Mouse (Mus musculus) heart, adult 11 months (tissue): ENCODE measurements around the gene Plekhg2.
"Not testable (repeated sequence)": the region's sequence is repeated elsewhere in the genome, so short reads cannot be mapped to it uniquely, and the experiment has no call there.

ENCODE experiments used
- DNase-seq: peaks from one replicate; pipeline ENCODE4 v3.0.0; 2022

Gene Plekhg2

DNA sequence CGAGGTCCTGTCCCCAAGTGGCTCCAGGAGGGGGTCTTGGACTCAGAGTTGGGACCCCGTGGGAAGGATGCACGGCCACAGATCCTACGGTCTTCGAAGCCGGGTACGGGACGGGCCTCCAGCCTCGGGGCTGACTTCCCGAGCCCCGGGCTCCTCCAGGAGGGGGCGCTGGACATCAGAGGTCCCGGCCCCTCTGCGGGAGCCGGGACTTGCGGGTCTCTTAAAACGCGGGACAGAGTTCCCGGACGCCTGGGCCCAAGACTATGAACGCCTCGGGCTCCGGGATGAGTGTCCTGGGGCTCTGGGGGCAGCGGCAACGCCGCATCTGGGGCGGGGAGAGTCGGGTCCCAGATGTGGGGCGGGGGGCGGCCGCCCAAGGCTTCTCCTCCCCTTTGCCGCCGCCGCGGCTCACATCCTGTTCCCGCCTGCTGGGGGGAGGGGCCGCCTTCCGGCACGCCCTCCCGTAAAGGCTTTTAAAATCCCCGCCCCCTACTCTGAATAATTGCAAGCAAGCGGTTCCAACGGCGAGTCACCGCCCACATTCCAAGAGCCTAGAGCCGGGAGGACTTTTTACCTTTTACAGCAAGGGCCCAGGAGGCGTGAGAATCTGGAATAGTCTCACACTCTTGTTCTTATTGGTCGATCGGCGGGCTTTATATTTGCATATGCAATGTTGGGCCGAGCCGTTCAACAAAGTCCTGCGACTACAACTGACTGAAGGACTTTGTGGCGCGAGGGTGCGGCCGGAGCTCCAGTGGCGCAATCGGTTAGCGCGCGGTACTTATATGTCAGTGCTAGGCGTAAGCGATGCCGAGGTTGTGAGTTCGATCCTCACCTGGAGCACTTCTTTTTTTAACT lies at the start of gene Plekhg2:
Gene Plekhg2, minus strand, starts transcription at position 349 of the 858 bp plus-strand sequence.
- peak; percentile 100 for DNase-seq

GRCm38 (mm10) chr7:28419416-28419815 lies 47.0 kb upstream of the Plekhg2 start:
- DNase-seq: peak; percentile 90

DNA sequence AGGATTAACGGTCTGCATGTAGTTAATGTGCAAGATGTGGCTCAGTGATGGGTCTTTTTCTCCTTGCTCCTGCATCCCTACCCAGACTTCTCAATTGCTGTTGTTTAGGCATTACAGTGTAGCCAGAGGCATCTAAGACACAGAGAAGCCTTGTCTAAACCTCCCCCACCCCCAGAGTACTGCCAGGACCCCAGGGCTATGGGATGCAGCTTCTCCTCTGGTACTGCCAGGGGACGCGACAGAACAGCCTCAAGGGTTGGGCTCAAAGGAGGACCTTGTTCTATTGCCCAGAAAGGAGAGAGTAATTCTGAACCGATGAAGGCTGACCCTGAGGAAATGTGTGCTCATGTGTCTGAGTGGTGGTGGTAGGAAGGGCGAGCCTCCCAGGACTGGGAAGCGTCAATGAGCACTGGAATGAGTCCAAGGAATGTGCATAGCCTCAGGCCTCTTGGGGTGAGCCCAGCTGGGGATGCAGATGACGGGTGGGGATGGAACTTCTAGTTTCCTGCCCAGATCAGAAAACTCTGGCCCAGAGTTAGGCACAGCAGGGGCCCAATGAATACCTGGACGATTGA lies 45.8 kb upstream of the Plekhg2 start:
- peak; percentile 99 for DNase-seq

DNA sequence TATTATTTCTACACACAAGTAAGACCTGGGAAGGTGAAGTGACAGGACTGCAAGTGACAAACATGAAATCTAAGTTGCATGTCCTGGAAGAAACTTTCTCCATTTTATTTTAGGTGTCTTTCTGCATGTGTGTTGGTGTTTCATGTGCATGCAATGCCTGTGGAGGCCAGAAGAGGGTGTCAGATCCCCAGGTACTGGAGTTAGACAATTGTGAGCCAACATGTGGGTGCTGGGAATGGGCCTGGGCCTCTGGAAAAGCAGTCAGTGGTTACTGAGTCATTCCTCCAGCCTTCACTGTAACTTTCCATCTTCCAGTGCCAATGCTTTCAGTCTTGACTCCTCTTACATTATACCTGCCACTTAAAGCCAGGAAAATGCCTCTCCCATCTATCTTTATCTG lies 45.0 kb upstream of the Plekhg2 start:
- DNase-seq: peak; percentile 83

- no peak for DNase-seq
Observed at GRCm38 (mm10) chr7:28412826-28413225, 40.4 kb upstream of the Plekhg2 start.

- DNase-seq: peak; percentile 99
Observed at GRCm38 (mm10) chr7:28410841-28411475, 38.6 kb upstream of the Plekhg2 start.

DNA sequence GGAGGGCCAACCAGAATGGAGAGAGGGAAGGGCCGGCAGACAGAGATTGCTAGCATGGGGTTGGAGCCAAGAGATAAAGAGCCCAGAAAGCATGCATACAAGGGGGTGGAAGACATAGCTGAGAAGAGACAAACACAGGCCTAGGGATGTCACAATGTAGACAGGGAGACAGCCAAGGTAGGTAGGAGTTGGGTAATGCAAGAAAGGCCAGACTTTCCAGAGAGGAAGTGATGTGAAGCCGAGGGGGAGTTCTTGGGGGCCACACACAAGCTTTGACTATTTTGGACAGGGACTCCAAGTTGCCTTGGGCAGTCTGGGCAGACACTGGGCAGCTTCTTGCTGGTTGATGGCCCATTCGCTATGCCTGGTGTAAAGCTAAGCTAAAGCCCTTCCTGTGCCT lies 29.5 kb upstream of the Plekhg2 start:
- no peak for DNase-seq

GRCm38 (mm10) chr7:28401030-28401429 lies 28.6 kb upstream of the Plekhg2 start:
- no peak for DNase-seq

- DNase-seq: no peak
Observed at GRCm38 (mm10) chr7:28398696-28399340, 26.4 kb upstream of the Plekhg2 start.

DNA sequence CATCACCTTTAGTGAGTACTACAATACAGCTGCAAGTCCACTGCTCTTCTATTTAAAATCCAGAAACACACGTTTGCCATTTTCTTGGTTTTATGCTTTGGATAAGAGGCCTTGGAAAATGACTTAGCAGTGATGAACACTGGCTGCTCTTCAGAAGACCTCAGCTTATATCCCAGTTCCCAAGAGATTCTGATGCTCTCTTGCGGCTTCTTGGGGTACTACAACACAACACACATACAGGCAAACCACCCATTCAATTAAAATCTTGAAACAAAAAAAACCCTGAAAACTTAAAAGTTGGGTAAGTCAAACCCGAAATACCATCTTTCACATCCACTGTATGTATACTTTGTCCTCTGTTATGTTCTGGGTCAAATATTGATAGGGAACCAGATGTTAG lies 25.6 kb upstream of the Plekhg2 start:
- no peak for DNase-seq

GRCm38 (mm10) chr7:28395425-28395824 lies 23.0 kb upstream of the Plekhg2 start:
- DNase-seq: peak; percentile 89

GRCm38 (mm10) chr7:28393272-28393951 lies 21.0 kb upstream of the Plekhg2 start:
- DNase-seq: peak; percentile 89

DNA sequence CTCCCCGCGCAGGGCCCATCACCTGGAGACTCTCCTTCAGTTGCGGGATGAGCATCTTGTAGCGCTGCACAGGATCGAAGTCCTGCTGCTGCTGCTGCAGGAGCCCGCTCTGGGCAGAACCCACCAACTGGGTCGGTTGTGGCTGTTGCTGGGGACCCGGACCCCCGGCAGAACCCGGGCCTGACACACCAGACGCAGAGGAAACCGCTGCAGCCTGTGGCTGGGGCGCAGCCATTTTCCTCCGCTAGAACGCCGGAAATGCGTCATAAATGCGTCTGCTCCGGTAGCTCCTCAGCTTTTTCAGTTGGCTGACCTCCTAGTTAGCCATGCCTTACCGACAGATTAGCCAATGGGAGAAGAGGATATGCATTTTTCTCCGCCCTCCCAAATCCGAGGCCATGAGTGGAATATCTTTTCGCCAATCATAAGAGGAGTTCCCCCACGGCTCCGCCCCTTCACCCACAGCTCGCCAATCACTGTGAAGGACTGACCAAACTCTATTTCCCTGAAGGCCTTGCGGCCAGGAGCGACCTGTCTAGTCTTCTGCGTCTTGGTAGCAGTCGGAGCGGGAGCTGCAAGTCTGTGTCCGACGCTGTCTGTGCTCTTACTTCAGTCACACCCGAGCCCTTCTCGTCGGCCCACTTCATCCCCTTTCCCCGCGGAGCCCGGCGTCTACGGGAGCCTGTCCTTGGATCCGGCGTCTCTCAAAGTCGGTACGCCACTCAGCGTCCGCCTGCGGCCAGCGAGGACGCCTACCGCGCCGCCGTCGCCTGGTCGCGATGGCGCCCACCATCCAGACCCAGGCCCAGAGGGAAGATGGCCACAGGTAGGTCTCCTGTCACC lies 20.3 kb upstream of the Plekhg2 start, which contains the start of the genes Med29 and Paf1:
Gene Med29, minus strand, starts transcription at position 280 of the 843 bp plus-strand sequence.
Gene Paf1, plus strand, starts transcription at position 523 of the 843 bp plus-strand sequence.
- DNase-seq: peak; percentile 100

DNA sequence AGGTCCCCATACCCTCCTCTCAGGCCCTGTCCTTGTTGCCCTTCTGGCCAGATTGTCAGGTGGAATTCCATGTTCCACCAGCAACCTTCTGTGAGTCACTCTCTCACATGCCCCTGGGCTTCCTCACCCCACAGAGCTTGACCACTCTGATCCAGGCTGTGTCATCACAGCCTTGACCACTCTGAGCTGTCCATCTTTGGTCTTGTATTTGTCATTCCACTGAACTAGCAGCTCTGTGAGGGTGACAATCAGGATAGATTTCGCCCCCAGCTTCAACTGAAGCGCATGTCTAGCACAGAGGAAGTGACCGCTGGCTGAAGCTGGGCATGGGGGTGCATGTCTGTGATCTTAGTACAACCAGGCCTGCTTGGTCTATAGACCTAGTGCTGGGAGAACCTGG lies 17.9 kb upstream of the Plekhg2 start:
- no peak for DNase-seq

GRCm38 (mm10) chr7:28387384-28387783 lies 15.0 kb upstream of the Plekhg2 start:
- DNase-seq: not testable (repeated sequence)

GRCm38 (mm10) chr7:28386877-28387276 lies 14.5 kb upstream of the Plekhg2 start:
- peak; percentile 94 for DNase-seq

GRCm38 (mm10) chr7:28386462-28386861 lies 14.1 kb upstream of the Plekhg2 start:
- DNase-seq: peak; percentile 98

- DNase-seq: peak; percentile 99
Observed at GRCm38 (mm10) chr7:28386007-28386406, 13.6 kb upstream of the Plekhg2 start.

DNA sequence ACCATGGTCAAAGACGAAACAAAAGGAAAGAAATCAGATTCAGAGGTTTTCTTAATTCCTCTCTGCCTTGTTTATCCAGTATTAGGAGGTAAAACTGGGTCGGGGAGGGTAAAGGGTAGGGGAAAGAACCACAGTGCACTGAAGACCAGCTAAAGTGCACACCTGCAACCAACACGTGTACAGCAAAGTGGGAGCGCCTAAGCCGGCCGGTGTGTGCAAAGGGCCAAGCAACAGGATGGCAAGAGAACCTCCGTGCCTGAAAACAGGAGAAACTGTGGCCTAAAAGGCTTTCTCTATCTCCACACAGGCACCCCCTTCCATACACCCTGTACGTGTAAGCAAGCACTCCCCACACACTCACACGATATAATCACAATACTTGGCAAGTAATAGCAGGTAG lies 12.8 kb upstream of the Plekhg2 start:
- DNase-seq: no peak

DNA sequence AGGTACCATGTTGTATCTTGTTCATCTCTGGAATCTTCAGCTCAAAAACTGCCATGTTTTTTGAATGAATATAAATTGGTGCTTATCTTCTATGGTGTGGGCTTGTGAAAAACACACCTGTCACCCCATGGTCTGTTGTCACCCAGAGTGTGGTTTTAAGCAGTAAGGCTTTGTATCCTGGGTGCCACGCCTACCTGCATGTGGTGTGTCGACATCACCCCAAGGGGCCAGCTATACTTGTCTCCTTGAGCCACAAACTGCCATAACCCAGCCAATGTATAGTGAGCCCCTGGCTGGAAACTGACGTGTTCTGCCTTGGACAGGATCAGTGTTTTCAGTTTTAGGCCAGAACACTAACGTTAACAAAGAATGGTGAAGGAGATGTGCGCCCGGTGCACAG lies 11.8 kb upstream of the Plekhg2 start:
- DNase-seq: no peak

DNA sequence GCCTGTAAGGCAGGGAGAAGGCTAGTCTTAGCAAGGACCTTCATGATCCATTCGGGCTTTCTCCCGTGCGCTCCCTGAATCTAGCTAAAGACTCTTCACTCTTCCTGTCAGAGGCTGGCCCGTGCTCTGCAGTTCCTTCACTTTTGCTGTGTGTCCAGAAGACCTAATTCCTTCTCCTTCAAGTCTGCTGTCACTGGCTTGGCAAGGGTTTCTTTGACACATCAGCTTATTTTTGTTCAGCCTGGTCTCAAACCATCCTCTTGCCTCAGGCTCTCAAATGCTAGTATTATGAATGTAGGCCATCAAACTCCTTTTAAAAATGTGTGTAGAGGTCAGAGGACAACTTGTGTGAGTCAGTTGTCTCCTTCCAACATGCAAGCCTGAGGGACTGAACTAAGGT lies 11.2 kb upstream of the Plekhg2 start:
- no peak for DNase-seq

DNA sequence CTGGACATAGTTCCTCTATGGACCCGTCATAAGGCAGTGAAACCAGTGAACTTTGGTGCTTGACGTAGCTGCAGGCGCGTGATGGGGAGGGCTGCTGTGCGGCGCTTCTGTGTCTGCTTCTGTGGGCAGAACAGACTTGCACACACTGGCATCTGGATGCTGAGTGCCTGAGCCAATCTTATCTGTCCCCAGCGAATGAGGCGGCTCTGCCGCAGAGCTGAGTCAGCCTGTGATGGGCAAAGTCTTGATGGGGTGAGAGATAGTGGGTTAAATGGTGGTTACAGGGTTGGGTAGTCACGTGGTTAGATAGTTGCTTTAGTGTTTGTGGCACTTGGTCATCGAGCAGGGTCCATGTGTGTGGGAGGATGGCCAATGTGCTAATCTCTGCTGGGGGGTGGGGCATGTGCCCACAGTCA lies 10.6 kb upstream of the Plekhg2 start:
- peak; percentile 98 for DNase-seq
